Mouse (Mus musculus) left cerebral cortex, postnatal 14 days (tissue): Measurements from ENCODE around the gene Eif4e2. TPM values are rescaled to one million over a fixed set of nuclear protein-coding genes. Genes with fewer than 3 reads are reported as not detected.

Experiments used
- DNase-seq, 2 experiments: peaks; one replicate each; pipeline ENCODE4 v3.0.0; 2021 to 2022; ENCODE audit warnings: low spot score in 2 of 2, mixed read lengths in 1 of 2
- intact Hi-C: fragments of 180-260 bp; cut with DNase I; formaldehyde crosslinking; loops from one replicate; pipeline ENCODE4 v1.15.1; 2025
- total RNA-seq, 2 experiments: library from RNA; stranded (reverse); gene quantifications; 2 replicates each; pipeline ENCODE4 v1.2.3; 2021

Gene Eif4e2
- total RNA-seq, 2 experiments from 2014 or later = 72.7 to 75.0 TPM

- no peak for DNase-seq
- intact Hi-C loops = no loop called here
These were observed 62.3 kb downstream of the Eif4e2 start for GRCm38 (mm10) chr1:87276056-87276455.

DNA sequence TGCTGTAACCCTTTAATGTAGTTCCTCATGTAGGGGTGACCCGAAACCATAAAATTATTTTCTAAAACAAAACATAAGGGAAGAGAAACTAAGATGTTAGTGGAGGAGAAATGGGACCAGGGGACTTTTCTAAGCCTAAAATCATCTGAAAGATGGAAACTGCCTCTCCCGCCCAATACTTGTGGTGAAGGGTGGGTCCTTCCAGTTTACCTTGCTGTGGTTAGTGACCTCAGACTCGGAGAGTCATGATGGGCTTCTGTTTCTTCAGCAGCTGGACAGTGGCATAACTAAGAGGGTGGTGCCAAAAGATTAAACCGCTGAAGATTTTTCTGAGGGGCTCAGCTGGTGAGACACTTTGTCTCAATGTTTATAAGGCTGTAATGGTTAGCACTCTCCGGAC is 66.6 kb downstream of the Eif4e2 start:
- DNase-seq = no peak
- intact Hi-C loops = no loop called here

GRCm38 (mm10) chr1:87281599-87282412 is 68.1 kb downstream of the Eif4e2 start:
- no peak for DNase-seq
- intact Hi-C loops = no loop called here

GRCm38 (mm10) chr1:87282413-87282788 is 68.7 kb downstream of the Eif4e2 start:
- DNase-seq = no peak
- intact Hi-C loops = no loop called here

DNA sequence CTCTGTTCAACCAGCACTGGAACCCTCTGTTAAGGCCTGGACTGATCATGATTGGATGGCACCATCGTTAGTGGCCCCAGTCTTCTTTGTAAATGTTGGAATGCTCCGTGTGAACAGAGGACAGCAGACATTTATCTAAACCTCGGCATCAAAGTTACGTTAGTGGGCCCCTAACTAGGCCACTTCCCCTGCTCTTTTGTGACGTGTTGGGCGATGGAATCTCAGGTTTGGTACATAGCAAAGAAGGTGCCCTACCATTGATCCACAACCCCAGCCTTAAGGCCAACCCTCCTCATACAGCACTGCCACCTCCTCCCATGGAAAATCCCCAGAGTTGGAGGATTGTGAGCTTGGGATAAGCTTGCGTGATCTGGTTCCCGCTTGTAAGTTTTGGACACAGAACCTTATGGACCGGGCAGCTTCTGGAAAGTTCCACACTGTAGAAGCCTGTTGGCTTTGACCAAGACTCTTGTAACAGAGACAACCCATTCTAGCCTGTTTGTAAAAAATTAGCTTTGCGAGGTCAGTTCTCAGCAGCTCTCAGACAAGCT is 69.8 kb downstream of the Eif4e2 start:
- no peak for DNase-seq
- intact Hi-C loops = no loop called here

- intact Hi-C loops = no loop called here
- DNase-seq = no peak
These were observed 73.4 kb downstream of the Eif4e2 start for GRCm38 (mm10) chr1:87287105-87287504.

Other genes with a start within 250 kb of the Eif4e2 start
- gene Alppl2, start 124.0 kb upstream of the Eif4e2 start, total RNA-seq = not detected
- not detected for gene Alpi, start 112.3 kb upstream of the Eif4e2 start, total RNA-seq
- gene Akp3, start 88.9 kb upstream of the Eif4e2 start, total RNA-seq = not detected
- 1 to 10 TPM; 1.9 to 7.0 TPM for gene Ecel1, start 57.4 kb upstream of the Eif4e2 start, total RNA-seq
- 1 to 10 TPM; 8.0 to 10.0 TPM for gene Prss56, start 30.6 kb upstream of the Eif4e2 start, total RNA-seq
- gene Chrnd, start 23.3 kb upstream of the Eif4e2 start, total RNA-seq = not detected
- gene Chrng, start 9.3 kb upstream of the Eif4e2 start, total RNA-seq = not detected
- 1 to 10 TPM; 4.8 to 6.3 TPM for gene Efhd1, start 50.4 kb downstream of the Eif4e2 start, total RNA-seq
- gene Gigyf2, start 113.1 kb downstream of the Eif4e2 start, total RNA-seq = 10 to 100 TPM; 81.0 to 82.5 TPM
- 1 to 10 TPM; 3.3 to 4.5 TPM for gene Kcnj13, start 180.8 kb downstream of the Eif4e2 start, total RNA-seq